Mouse (Mus musculus): ENCODE data around the gene Tgm7. TPM values are rescaled to one million over a fixed set of nuclear protein-coding genes. Genes with fewer than 3 reads are reported as not detected.

Tgm7 gene
- polyA plus RNA-seq, 1 experiment from 2014 or later, result 0.17 TPM

DNA sequence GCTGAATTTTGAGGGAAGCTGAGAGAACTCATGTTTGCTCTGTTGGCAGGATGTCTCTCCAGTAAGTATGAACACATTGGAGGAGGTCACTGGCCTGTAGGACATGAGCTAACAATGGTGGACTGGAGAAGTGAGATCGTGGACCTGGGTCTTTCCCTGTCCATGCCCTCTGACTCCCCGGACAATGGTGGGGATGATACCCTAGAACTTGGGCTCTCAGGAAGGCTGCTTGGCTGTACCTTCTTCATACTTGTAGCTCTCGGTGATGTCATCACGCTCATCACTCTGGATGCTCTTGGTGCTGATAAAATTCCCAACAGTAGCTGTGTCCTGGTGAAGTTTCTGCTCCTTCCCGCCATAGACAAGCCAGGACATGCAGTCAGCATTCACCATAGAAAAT, 57.4 kb downstream of the Tgm7 start:
- no peaks in the 10 kb centered on the region for H3K4me1 ChIP-seq (ENCODE audit: control insufficient read depth, insufficient read depth, low read length)
- no peak overlapping the region for H3K27ac ChIP-seq (ENCODE audit: low read length)
- WGBS, result 82% methylated on average over 5 of the region's 5 CpGs
- no peak overlapping the region for H3K4me3 ChIP-seq (ENCODE audit: low read length)
- no peak overlapping the region for H3K4me2 ChIP-seq (ENCODE audit: low read depth, low read length)
- no peak overlapping the region for H3K9ac ChIP-seq (ENCODE audit: low read depth, low read length)
- ATAC-seq, result no peak
- H3K9me3 ChIP-seq (ENCODE audit: control insufficient read depth, low read length), result no peaks in the 10 kb centered on the region
- H3K27me3 ChIP-seq (replicated peaks; ENCODE audit: control insufficient read depth, insufficient read depth, low read length), result no peaks in the 10 kb centered on the region
- no peaks in the 10 kb centered on the region for H3K36me3 ChIP-seq (ENCODE audit: control insufficient read depth, insufficient read depth, low read length)

- Histone ChIP-seq H3K27me3 (replicated peaks; ENCODE audit: control insufficient read depth, insufficient read depth, low read length) (no peaks in the 10 kb centered on the region), H3K36me3 (ENCODE audit: control insufficient read depth, insufficient read depth, low read length) (no peaks in the 10 kb centered on the region), H3K9me3 (ENCODE audit: control insufficient read depth, low read length) (no peaks in the 10 kb centered on the region), H3K9ac (ENCODE audit: low read depth, low read length) (no peak overlapping the region), H3K4me3 (ENCODE audit: low read length) (no peak overlapping the region), H3K4me1 (ENCODE audit: control insufficient read depth, insufficient read depth, low read length) (no peaks in the 10 kb centered on the region), H3K27ac (ENCODE audit: low read length) (no peak overlapping the region), H3K4me2 (ENCODE audit: low read depth, low read length) (no peak overlapping the region)
- WGBS, result 77% methylated on average over 4 of the region's 4 CpGs
- no peak for ATAC-seq
These were observed 63.9 kb downstream of the Tgm7 start for GRCm38 (mm10) chr2:121045653-121046052.

Other genes with a start within 250 kb of the Tgm7 start
- gene Ubr1, start 139.1 kb downstream of the Tgm7 start, polyA plus RNA-seq (2015; fragmentation: Nextera tagmentation; extraction: Ambion mirVana), result 15.4 and 16.2 TPM in 2 replicates
- gene Tmem62, start 132.8 kb downstream of the Tgm7 start, polyA plus RNA-seq (2015; fragmentation: Nextera tagmentation; extraction: Ambion mirVana), result 4.1 and 4.3 TPM in 2 replicates
- gene Ccndbp1, start 101.4 kb downstream of the Tgm7 start, polyA plus RNA-seq (2015; fragmentation: Nextera tagmentation; extraction: Ambion mirVana), result 34.5 and 34.6 TPM in 2 replicates
- gene Epb42, start 72.7 kb downstream of the Tgm7 start, polyA plus RNA-seq (2015; fragmentation: Nextera tagmentation; extraction: Ambion mirVana), result 1.5 and 3.4 TPM in 2 replicates
- not detected in 2 replicates for gene Tgm5, start 24.0 kb downstream of the Tgm7 start, polyA plus RNA-seq (2015; fragmentation: Nextera tagmentation; extraction: Ambion mirVana)
- gene Adal, start 30.6 kb upstream of the Tgm7 start, polyA plus RNA-seq (2015; fragmentation: Nextera tagmentation; extraction: Ambion mirVana), result 16.7 and 17.4 TPM in 2 replicates
- 19.3 and 19.8 TPM in 2 replicates for gene Lcmt2, start 30.9 kb upstream of the Tgm7 start, polyA plus RNA-seq (2015; fragmentation: Nextera tagmentation; extraction: Ambion mirVana)
- 31.8 and 37.2 TPM in 2 replicates for gene Tubgcp4, start 60.9 kb upstream of the Tgm7 start, polyA plus RNA-seq (2015; fragmentation: Nextera tagmentation; extraction: Ambion mirVana)
- gene Zscan29, start 61.3 kb upstream of the Tgm7 start, polyA plus RNA-seq (2015; fragmentation: Nextera tagmentation; extraction: Ambion mirVana), result 8.3 and 8.6 TPM in 2 replicates
- gene Trp53bp1, start 161.6 kb upstream of the Tgm7 start, polyA plus RNA-seq (2015; fragmentation: Nextera tagmentation; extraction: Ambion mirVana), result 26.5 and 31.0 TPM in 2 replicates
- gene Map1a, start 179.8 kb upstream of the Tgm7 start, polyA plus RNA-seq (2015; fragmentation: Nextera tagmentation; extraction: Ambion mirVana), result 1.9 and 2.6 TPM in 2 replicates
- 18.7 and 21.4 TPM in 2 replicates for gene Ppip5k1, start 245.6 kb upstream of the Tgm7 start, polyA plus RNA-seq (2015; fragmentation: Nextera tagmentation; extraction: Ambion mirVana)
- gene Ckmt1, start 247.9 kb upstream of the Tgm7 start, polyA plus RNA-seq (2015; fragmentation: Nextera tagmentation; extraction: Ambion mirVana), result 880 and 1,082 TPM in 2 replicates